Mouse (Mus musculus) CH12.LX (cell line): Measurements from ENCODE around the gene Hoxc10. TPM values are rescaled to one million over a fixed set of nuclear protein-coding genes. Genes with fewer than 3 reads are reported as not detected.

Experiments
- DNase-seq: peaks from one replicate; pipeline ENCODE4 v3.0.0-alpha.2; 2013; ENCODE audit errors: extremely low read depth
- H3K27ac ChIP-seq: 2 replicates; pipeline ENCODE4 v1.5.1; 2012; ENCODE audit warnings: low read depth, mild to moderate bottlenecking, control low read depth, moderate library complexity; ENCODE audit not compliant: insufficient read depth
- H3K27me3 ChIP-seq: replicated peaks from 2 replicates; pipeline ENCODE3; 2012; ENCODE audit warnings: inconsistent platforms
- H3K36me3 ChIP-seq, 2 experiments: replicated peaks in 1 of 2; 2 replicates each; pipeline versions ENCODE3 to v1.6.1; 2012; ENCODE audit warnings: inconsistent platforms in 1 of 2, low read length in 1 of 2, mild to moderate bottlenecking in 1 of 2, mixed read lengths in 1 of 2, moderate library complexity in 1 of 2; ENCODE audit not compliant: control insufficient read depth in 1 of 2, insufficient read depth in 1 of 2
- H3K4me1 ChIP-seq, 2 experiments: 2 replicates each; pipeline ENCODE4 v1.6.1; 2012; ENCODE audit warnings: inconsistent platforms in 1 of 2, moderate library complexity in 1 of 2; ENCODE audit not compliant: insufficient read depth in 2 of 2, control insufficient read depth in 1 of 2
- H3K4me2 ChIP-seq: 2 replicates; pipeline ENCODE4 v1.6.1; 2012; ENCODE audit warnings: low read depth, mild to moderate bottlenecking, control low read depth; ENCODE audit not compliant: poor library complexity, insufficient read depth, severe bottlenecking
- H3K4me3 ChIP-seq, 3 experiments: fragments of 150-350 bp in 1 of 3; sonication (generic) in 1 of 3; replicated peaks in 1 of 3; 2 replicates each; pipeline versions ENCODE3 to v1.5.1; 2011 to 2012; ENCODE audit warnings: low read depth in 2 of 3, low read length in 2 of 3, mild to moderate bottlenecking in 2 of 3, moderate library complexity in 2 of 3, control low read depth in 1 of 3, improper control_type of control experiment in 1 of 3, inconsistent platforms in 1 of 3, mixed read lengths in 1 of 3; ENCODE audit not compliant: poor library complexity in 1 of 3
- H3K79me2 ChIP-seq: replicated peaks from 2 replicates; pipeline ENCODE4 v1.6.1; 2012; ENCODE audit warnings: mild to moderate bottlenecking, moderate library complexity; ENCODE audit not compliant: control insufficient read depth, poor library complexity, insufficient read depth, severe bottlenecking; ENCODE audit errors: extremely low read depth
- H3K9ac ChIP-seq: 2 replicates; pipeline ENCODE4 v1.6.1; 2012; ENCODE audit warnings: low read depth, mild to moderate bottlenecking, control low read depth, moderate library complexity; ENCODE audit not compliant: insufficient read depth
- H3K9me3 ChIP-seq: replicated peaks from 2 replicates; pipeline ENCODE3; 2012; ENCODE audit warnings: low read length, inconsistent platforms, mixed read lengths
- BHLHE40 ChIP-seq: IDR thresholded peaks from 2 replicates; pipeline ENCODE4 v1.6.1; 2011; ENCODE audit warnings: mild to moderate bottlenecking, low read depth, low read length, improper control_type of control experiment
- CHD2 ChIP-seq: IDR thresholded peaks from 2 replicates; pipeline ENCODE4 v1.6.1; 2011; ENCODE audit warnings: low read length, improper control_type of control experiment
- CTCF ChIP-seq, 2 experiments: IDR thresholded peaks in 1 of 2; conservative IDR thresholded peaks in 1 of 2; 2 replicates each; pipeline ENCODE4 v1.5.1; 2011 to 2012; ENCODE audit warnings: low read depth in 2 of 2, low read length in 2 of 2, improper control_type of control experiment in 1 of 2, inconsistent platforms in 1 of 2, mild to moderate bottlenecking in 1 of 2, moderate library complexity in 1 of 2
- E2F4 ChIP-seq: IDR thresholded peaks from 2 replicates; pipeline ENCODE4 v1.6.1; 2011; ENCODE audit warnings: low read depth, low read length, improper control_type of control experiment; ENCODE audit not compliant: insufficient replicate concordance
- EP300 ChIP-seq: IDR thresholded peaks from 2 replicates; pipeline ENCODE4 v1.6.1; 2011; ENCODE audit warnings: low read length, improper control_type of control experiment
- ETS1 ChIP-seq: conservative IDR thresholded peaks from 2 replicates; pipeline ENCODE4 v1.6.1; 2012; ENCODE audit warnings: low read depth, mild to moderate bottlenecking, inconsistent platforms, low read length, improper control_type of control experiment, moderate library complexity
- GABPA ChIP-seq: IDR thresholded peaks from 2 replicates; pipeline ENCODE4 v1.6.1; 2012; ENCODE audit warnings: low read depth, low read length, improper control_type of control experiment, inconsistent platforms; ENCODE audit not compliant: insufficient replicate concordance
- JUN ChIP-seq: IDR thresholded peaks from 2 replicates; pipeline ENCODE4 v1.6.1; 2011; ENCODE audit warnings: low read depth, mild to moderate bottlenecking, low read length, improper control_type of control experiment, moderate library complexity; ENCODE audit not compliant: insufficient read depth
- JUND ChIP-seq: conservative IDR thresholded peaks from 2 replicates; pipeline ENCODE4 v1.6.1; 2011; ENCODE audit warnings: low read depth, low read length, improper control_type of control experiment
- MAFK ChIP-seq: IDR thresholded peaks from 2 replicates; pipeline ENCODE4 v1.6.1; 2011; ENCODE audit warnings: low read length, improper control_type of control experiment; ENCODE audit not compliant: insufficient replicate concordance
- MAX ChIP-seq: IDR thresholded peaks from 2 replicates; pipeline ENCODE4 v1.6.1; 2011; ENCODE audit warnings: low read length, improper control_type of control experiment
- MAZ ChIP-seq: IDR thresholded peaks from 2 replicates; pipeline ENCODE4 v1.6.1; 2012; ENCODE audit warnings: low read depth, mild to moderate bottlenecking, inconsistent platforms, low read length, improper control_type of control experiment, moderate library complexity
- MEF2A ChIP-seq: IDR thresholded peaks from 2 replicates; pipeline ENCODE4 v1.6.1; 2014; ENCODE audit warnings: low read depth, mild to moderate bottlenecking, inconsistent platforms, low read length, improper control_type of control experiment, borderline replicate concordance
- MXI1 ChIP-seq: IDR thresholded peaks from 2 replicates; pipeline ENCODE4 v1.6.1; 2011; ENCODE audit warnings: mild to moderate bottlenecking, low read depth, low read length, improper control_type of control experiment
- NRF1 ChIP-seq: IDR thresholded peaks from 2 replicates; pipeline ENCODE4 v1.6.1; 2014; ENCODE audit warnings: low read depth, mild to moderate bottlenecking, inconsistent platforms, low read length, improper control_type of control experiment, moderate library complexity
- PAX5 ChIP-seq: IDR thresholded peaks from 2 replicates; pipeline ENCODE4 v1.6.1; 2012; ENCODE audit warnings: low read length, inconsistent platforms, mixed read lengths
- POLR2AphosphoS2 ChIP-seq: IDR thresholded peaks from 2 replicates; pipeline ENCODE4 v1.6.1; 2011; ENCODE audit warnings: low read depth, low read length, improper control_type of control experiment
- RAD21 ChIP-seq: IDR thresholded peaks from 2 replicates; pipeline ENCODE4 v1.6.1; 2011; ENCODE audit warnings: low read depth, mild to moderate bottlenecking, low read length, improper control_type of control experiment, moderate library complexity
- RCOR1 ChIP-seq: conservative IDR thresholded peaks from 2 replicates; pipeline ENCODE4 v1.6.1; 2012; ENCODE audit warnings: low read depth, mild to moderate bottlenecking, inconsistent platforms, low read length, improper control_type of control experiment
- SIN3A ChIP-seq: IDR thresholded peaks from 2 replicates; pipeline ENCODE4 v1.6.1; 2012; ENCODE audit warnings: low read length, improper control_type of control experiment, inconsistent platforms
- SMC3 ChIP-seq: IDR thresholded peaks from 2 replicates; pipeline ENCODE4 v1.6.1; 2011; ENCODE audit warnings: low read depth, low read length, improper control_type of control experiment
- TBP ChIP-seq: conservative IDR thresholded peaks from 2 replicates; pipeline ENCODE4 v1.6.1; 2011; ENCODE audit warnings: low read depth, low read length, improper control_type of control experiment
- TCF12 ChIP-seq: IDR thresholded peaks from 2 replicates; pipeline ENCODE4 v1.6.1; 2014; ENCODE audit warnings: low read depth, mild to moderate bottlenecking, inconsistent platforms, low read length, improper control_type of control experiment
- UBTF ChIP-seq: IDR thresholded peaks from 2 replicates; pipeline ENCODE4 v1.6.1; 2012; ENCODE audit warnings: low read depth, mild to moderate bottlenecking, inconsistent platforms, low read length, improper control_type of control experiment, moderate library complexity
- USF1 ChIP-seq: IDR thresholded peaks from 2 replicates; pipeline ENCODE4 v1.6.1; 2014; ENCODE audit warnings: low read depth, mild to moderate bottlenecking, inconsistent platforms, low read length, improper control_type of control experiment
- USF2 ChIP-seq: conservative IDR thresholded peaks from 2 replicates; pipeline ENCODE4 v1.6.1; 2011; ENCODE audit warnings: low read depth, low read length, improper control_type of control experiment
- ZC3H11A ChIP-seq: IDR thresholded peaks from 2 replicates; pipeline ENCODE4 v1.6.1; 2012; ENCODE audit warnings: low read depth, mild to moderate bottlenecking, inconsistent platforms, low read length, improper control_type of control experiment
- ZMIZ1 ChIP-seq: IDR thresholded peaks from 2 replicates; pipeline ENCODE4 v1.6.1; 2012; ENCODE audit warnings: low read depth, mild to moderate bottlenecking, inconsistent platforms, low read length, improper control_type of control experiment
- dilution Hi-C: fragments of 300-500 bp; cut with MboI; formaldehyde crosslinking; loops from 2 replicates; pipeline ENCODE4 v1.14.3; 2020; ENCODE audit warnings: low sequenced_read_pairs; ENCODE audit not compliant: extremely low pct_unique_long_range_greater_than_20kb, extremely low pct_ligation_motif_present
- in situ Hi-C: fragments of 300-500 bp; cut with MboI; formaldehyde crosslinking; loops from 3 replicates; pipeline ENCODE4 v1.14.3; 2019; ENCODE audit warnings: low sequenced_read_pairs, low pct_ligation_motif_present, low pct_unique_long_range_greater_than_20kb, mixed read lengths
- polyA plus RNA-seq: library from polyadenylated mRNA; unstranded; fragments of >175 nt; gene quantifications from 2 replicates; pipeline ENCODE4 v1.2.1, GENCODE M21; 2012; ENCODE audit warnings: low read depth; ENCODE audit not compliant: insufficient read length
- total RNA-seq, 2 experiments: library from RNA; depleted of rRNA; stranded (reverse); fragments of 300-350 nt in 1 of 2; fragments of >200 nt in 1 of 2; gene quantifications; 2 replicates each; pipeline ENCODE4 v1.2.3; 2012 to 2014

The Hoxc10 gene
- total and polyA plus RNA-seq, 3 experiments: 0.11 TPM; not detected in 2

DNA sequence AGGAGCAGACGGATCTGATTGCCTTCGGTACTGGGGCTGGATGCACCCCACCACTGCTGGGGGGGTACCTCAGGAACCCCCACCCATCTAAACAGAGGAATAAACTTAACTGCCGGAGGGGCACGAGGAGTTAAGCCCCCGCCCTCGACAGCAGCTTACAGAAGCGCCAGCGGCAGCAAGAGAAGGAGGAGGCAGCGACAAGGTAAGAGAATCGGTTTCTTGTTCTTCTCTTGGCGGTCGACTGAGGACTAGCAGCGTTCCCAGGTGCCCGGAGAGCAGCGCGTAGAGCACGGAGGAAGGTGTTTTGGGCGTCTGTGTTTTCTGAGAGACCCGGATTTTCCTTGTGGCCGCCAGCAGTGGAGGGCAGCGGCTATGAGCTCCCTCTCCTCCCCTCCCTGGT is 5.7 kb downstream of the Hoxc10 start:
- no peak overlapping the region for H3K27ac ChIP-seq
- dilution Hi-C loops (no loop called here), in situ Hi-C loops (no loop called here)
- no peaks in the 10 kb centered on the region for H3K79me2 ChIP-seq
- peaks cover 95% of the 10 kb centered on the region for H3K27me3 ChIP-seq
- H3K4me1 ChIP-seq: peaks cover 5 to 8% of the 10 kb centered on the region in 2 experiments
- peak overlapping the region; percentile 0; the same call in 1 of the 2 replicates for H3K4me2 ChIP-seq
- no peaks in the 10 kb centered on the region for H3K9me3 ChIP-seq
- H3K36me3 ChIP-seq: no peaks in the 10 kb centered on the region
- no peak overlapping the region for H3K9ac ChIP-seq
- no peak overlapping the region for H3K4me3 ChIP-seq
- no peak for DNase-seq
- TF ChIP-seq RAD21 (no peak), RCOR1 (no peak), ZC3H11A (no peak), TCF12 (no peak), BHLHE40 (no peak), ZMIZ1 (no peak), MAFK (no peak), CTCF (conservative IDR thresholded peaks at IDR 0.05 in 1 of 2, IDR thresholded peaks at IDR 0.05 in 1 of 2; ENCODE audit: low read depth in 2 of 2, low read length in 2 of 2) (no peak), SIN3A (no peak), JUN (no peak), MAX (no peak), MAZ (no peak), ETS1 (no peak), MEF2A (no peak), GABPA (no peak), CHD2 (no peak), SMC3 (no peak)

GRCm38 (mm10) chr15:102972753-102973152 is 6.2 kb downstream of the Hoxc10 start:
- peaks cover 5 to 8% of the 10 kb centered on the region in 2 experiments for H3K4me1 ChIP-seq
- no peaks in the 10 kb centered on the region for H3K79me2 ChIP-seq
- H3K4me2 ChIP-seq: 0 out of 2 replicates have a peak overlapping the region, but pooled peaks have one; percentile 0
- H3K27ac ChIP-seq: no peak overlapping the region
- H3K4me3 ChIP-seq: no peak overlapping the region
- in situ Hi-C loops: no loop called here
- H3K36me3 ChIP-seq: no peaks in the 10 kb centered on the region
- no peak for TF ChIP-seq CHD2
- no peak for TF ChIP-seq PAX5
- TF ChIP-seq NRF1: no peak
- TF ChIP-seq SIN3A: no peak
- TF ChIP-seq MEF2A: no peak
- TF ChIP-seq EP300: no peak
- no peak for TF ChIP-seq JUND
- no peak for TF ChIP-seq POLR2AphosphoS2
- no peak for TF ChIP-seq USF2
- TF ChIP-seq MXI1: no peak
- no peak for TF ChIP-seq UBTF
- TF ChIP-seq USF1: no peak
- no peak for TF ChIP-seq E2F4
- no peak for TF ChIP-seq TBP
- TF ChIP-seq BHLHE40: no peak
- no peak for TF ChIP-seq MAFK
- TF ChIP-seq, all 38 proteins: peak for 0
- H3K9ac ChIP-seq: no peak overlapping the region
- DNase-seq: no peak
- peaks cover 92% of the 10 kb centered on the region for H3K27me3 ChIP-seq
- no peaks in the 10 kb centered on the region for H3K9me3 ChIP-seq
- dilution Hi-C loops: no loop called here
